Mouse (Mus musculus) hindbrain, embryonic 14.5 days (tissue): ENCODE data around the gene H2al3. TPM values are rescaled to one million over a fixed set of nuclear protein-coding genes. Genes with fewer than 3 reads are reported as not detected.

ENCODE experiments used
- polyA plus RNA-seq: library from polyadenylated mRNA; unstranded; fragments of >200 nt; fragmentation: Nextera tagmentation; extraction: Ambion mirVana; gene quantifications from 2 replicates; pipeline ENCODE4 v1.2.1, GENCODE M21; 2014

H2al3 gene
- polyA plus RNA-seq, 1 experiment from 2014 or later: not detected

Other genes with a start within 250 kb of the H2al3 start
- gene Dynlt3, start 186.7 kb upstream of the H2al3 start, polyA plus RNA-seq: 45.8 and 54.7 TPM in 2 replicates
- gene Hypm, start 2.8 kb upstream of the H2al3 start, polyA plus RNA-seq: not detected in 2 replicates
- gene Sytl5, start 35.9 kb downstream of the H2al3 start, polyA plus RNA-seq: 0.44 and 0.56 TPM in 2 replicates